Mouse (Mus musculus) cortical plate, adult 2 months (tissue): ENCODE measurements around the gene Prkcd. TPM values are rescaled to one million over a fixed set of nuclear protein-coding genes. Genes with fewer than 3 reads are reported as not detected.
A peak's percentile ranks its signal among the peaks of the same experiment; 100 is the strongest.

Experiments
- H3K27ac ChIP-seq: fragments of 200-500 bp; 2 replicates; pipeline ENCODE4 v1.5.1; 2012; ENCODE audit warnings: low read length, control low read depth, inconsistent platforms; ENCODE audit not compliant: insufficient read depth
- H3K4me1 ChIP-seq: fragments of 200-500 bp; 2 replicates; pipeline ENCODE4 v1.6.1; 2011; ENCODE audit warnings: low read length; ENCODE audit not compliant: control insufficient read depth, insufficient read depth
- H3K4me3 ChIP-seq: fragments of 200-500 bp; 2 replicates; pipeline ENCODE4 v1.5.1; 2011; ENCODE audit warnings: mild to moderate bottlenecking, low read length, control low read depth; ENCODE audit not compliant: insufficient read depth
- CTCF ChIP-seq: fragments of 200-500 bp; IDR thresholded peaks from 2 replicates; pipeline ENCODE4 v1.5.1; 2011; ENCODE audit warnings: mild to moderate bottlenecking, control low read depth, low read length; ENCODE audit not compliant: insufficient read depth; ENCODE audit errors: extremely low read depth
- POLR2A ChIP-seq: fragments of 200-500 bp; IDR thresholded peaks from 2 replicates; pipeline ENCODE4 v1.6.1; 2011; ENCODE audit warnings: mild to moderate bottlenecking, low read length, control low read depth; ENCODE audit not compliant: insufficient read depth; ENCODE audit errors: extremely low read depth
- polyA plus RNA-seq: library from polyadenylated mRNA; depleted of rRNA; stranded (reverse); fragments of >200 nt; gene quantifications from 2 replicates; pipeline ENCODE4 v1.2.3, GENCODE M21; 2012

Gene Prkcd
- polyA plus RNA-seq, 1 experiment, result 17.7 TPM

DNA sequence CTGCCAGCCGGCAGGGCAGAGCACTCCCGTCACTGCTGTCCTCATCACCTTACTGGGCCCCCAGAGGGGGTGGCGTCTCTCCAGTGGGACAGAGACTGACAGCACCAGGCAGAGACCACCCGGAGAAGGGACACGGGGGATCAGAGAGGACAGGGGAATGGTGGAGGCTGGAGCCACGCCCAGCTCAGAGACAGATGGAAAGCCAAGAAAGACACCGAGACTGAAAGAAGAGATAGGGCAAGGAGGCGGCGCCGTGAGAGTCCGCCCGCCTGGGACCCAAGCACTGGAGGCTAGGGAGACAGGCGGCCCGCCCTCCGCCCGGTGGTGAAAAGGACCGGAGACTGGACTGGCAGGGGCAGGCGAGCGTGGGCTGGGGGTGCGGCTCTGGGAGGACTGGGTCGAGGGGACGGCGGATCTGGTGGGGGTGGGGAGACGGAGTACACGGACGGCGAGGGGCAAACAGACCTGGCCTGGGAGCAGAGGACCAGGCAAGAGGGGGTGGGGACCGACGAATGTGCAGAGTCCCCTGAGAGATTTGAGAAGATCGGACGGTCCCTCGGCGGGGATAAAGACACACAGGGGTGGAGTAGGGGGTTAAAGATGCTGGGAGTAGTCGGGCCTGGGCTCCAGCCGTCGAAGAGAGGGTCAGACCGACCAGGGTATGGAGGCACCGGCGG, 741 bp downstream of the Prkcd start:
- no peak overlapping the region for H3K27ac ChIP-seq

DNA sequence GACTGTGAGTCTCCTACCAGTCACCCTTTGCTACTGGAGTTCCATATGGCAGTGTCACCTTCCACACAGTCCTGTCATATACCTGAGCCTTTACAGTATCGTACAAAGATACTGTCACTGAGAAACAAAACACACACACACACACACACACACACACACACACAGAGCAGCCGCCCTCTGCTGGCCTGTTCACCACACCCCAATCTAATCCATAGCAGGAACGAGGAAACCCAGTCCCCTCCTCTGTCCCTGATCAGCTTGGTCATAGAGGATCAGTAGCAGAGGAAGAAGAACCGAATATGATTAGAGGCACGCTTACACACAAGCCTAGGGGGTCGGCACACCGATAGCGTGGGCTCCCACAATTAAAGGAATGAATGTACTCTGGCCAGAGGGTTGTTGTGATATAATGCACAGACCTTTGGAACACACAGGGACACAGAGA, 1.7 kb downstream of the Prkcd start:
- Histone ChIP-seq H3K4me3 (no peak overlapping the region), H3K4me1 (no peaks in the 10 kb centered on the region), H3K27ac (no peak overlapping the region)
- TF ChIP-seq POLR2A, result no peak
- TF ChIP-seq CTCF, result no peak

More for the DNA sequence above, 741 bp downstream of the Prkcd start:
- Histone ChIP-seq H3K4me3 (peak overlapping the region; percentile 38), H3K4me1 (no peaks in the 10 kb centered on the region)
- no peak for TF ChIP-seq CTCF
- TF ChIP-seq POLR2A, result no peak

DNA sequence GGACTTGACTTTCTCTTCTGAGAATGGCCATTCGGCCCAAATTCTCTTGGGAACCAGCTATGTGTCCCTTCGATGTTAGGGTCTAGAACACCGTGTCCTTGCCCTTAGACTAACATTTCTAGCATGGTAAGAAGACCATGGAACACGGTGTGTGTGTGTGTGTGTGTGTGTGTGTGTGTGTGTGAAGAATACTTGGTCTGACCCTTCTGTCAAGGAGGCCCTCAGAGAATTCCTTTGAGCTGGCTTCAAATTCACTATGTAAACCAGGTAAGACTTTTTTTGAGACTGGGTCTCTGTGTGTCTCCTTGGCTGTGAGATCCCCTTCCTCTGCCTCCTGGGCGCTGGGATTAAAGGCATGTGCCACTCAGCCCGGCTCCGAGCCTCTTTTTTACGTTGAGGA, 3.5 kb downstream of the Prkcd start:
- TF ChIP-seq POLR2A (no peak), CTCF (no peak)
- Histone ChIP-seq H3K4me1 (no peaks in the 10 kb centered on the region), H3K27ac (no peak overlapping the region), H3K4me3 (no peak overlapping the region)

DNA sequence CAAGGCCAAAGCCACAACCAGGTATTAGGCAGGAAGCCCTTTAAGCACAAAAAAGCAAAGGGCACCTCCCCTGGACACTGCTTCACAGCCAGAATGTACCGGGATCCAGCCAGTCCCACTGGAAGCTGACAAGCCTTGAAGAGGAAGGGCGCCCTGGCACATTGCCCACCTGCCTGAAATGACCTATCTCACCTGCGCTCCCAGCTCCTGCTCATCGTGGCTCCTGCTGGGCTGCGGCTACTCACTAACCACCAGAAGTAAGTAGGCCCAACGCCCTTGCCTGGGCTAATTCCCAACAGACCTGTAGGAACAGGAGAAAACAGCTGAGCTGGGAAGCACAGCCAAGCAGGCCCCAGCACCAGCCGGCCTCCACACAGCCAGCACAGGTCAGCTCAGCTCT, 3.9 kb downstream of the Prkcd start:
- no peaks in the 10 kb centered on the region for H3K4me1 ChIP-seq
- H3K4me3 ChIP-seq, result no peak overlapping the region
- H3K27ac ChIP-seq, result no peak overlapping the region
- TF ChIP-seq CTCF (no peak), POLR2A (no peak)

DNA sequence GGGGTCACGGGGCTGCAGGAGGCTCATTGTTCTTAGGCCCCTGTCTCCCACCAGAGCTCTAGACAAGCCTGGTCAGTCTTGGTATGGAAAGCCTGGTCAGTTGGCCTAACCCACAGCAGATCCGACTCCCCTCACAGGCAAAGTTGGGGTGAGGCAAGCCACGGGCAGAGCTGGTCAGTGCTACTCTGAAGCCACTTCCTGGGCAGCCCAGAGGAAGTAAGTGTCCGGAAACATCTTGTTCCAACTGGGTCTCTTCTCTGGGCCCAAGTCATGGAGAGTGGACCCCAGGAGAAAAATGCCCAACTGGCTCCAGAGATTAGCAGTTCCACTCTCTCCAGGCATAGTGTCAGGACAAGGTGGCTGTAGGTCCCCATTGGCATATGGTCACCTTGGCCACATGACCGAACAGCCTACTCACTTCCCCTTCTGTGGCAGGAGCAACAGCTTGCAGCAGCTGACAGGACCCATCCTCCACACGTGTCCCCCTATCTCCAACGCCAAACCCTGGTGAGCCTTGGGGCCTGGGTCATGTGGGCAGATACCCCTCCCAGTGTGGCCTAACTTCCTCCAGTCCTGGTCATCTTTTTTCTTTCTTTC, 5.9 kb downstream of the Prkcd start:
- H3K4me1 ChIP-seq, result no peaks in the 10 kb centered on the region
- H3K27ac ChIP-seq, result 0 out of 2 replicates have a peak overlapping the region, but pooled peaks have one; percentile 22
- H3K4me3 ChIP-seq, result no peak overlapping the region
- no peak for TF ChIP-seq CTCF
- TF ChIP-seq POLR2A, result no peak

DNA sequence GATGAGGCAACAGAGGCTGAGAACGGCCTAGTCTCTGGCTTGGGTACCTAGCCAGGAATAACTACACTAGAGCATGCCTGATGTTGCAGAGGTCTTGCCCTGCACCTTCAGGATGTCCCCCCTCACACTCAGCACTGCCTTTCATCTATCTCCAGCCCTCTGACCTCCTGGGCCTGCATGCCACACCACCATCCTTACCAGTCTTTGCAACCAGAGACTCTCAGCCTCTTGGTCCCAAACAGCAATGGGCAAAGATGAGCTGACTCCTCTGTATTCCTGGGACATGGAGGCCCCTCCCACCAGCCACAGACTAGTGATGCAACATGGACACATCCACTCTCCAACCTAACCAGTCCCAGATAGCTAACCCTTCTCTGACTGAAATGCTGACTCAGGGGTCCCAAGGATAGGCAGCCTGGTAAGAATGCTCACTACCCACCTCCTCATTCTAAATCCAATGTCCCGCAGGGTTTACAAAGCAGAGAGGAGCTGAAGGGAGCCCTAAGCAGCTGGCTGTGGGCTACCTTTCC, 7.2 kb downstream of the Prkcd start:
- Histone ChIP-seq H3K27ac (no peak overlapping the region), H3K4me3 (no peak overlapping the region), H3K4me1 (no peaks in the 10 kb centered on the region)
- no peak for TF ChIP-seq CTCF
- TF ChIP-seq POLR2A, result no peak

DNA sequence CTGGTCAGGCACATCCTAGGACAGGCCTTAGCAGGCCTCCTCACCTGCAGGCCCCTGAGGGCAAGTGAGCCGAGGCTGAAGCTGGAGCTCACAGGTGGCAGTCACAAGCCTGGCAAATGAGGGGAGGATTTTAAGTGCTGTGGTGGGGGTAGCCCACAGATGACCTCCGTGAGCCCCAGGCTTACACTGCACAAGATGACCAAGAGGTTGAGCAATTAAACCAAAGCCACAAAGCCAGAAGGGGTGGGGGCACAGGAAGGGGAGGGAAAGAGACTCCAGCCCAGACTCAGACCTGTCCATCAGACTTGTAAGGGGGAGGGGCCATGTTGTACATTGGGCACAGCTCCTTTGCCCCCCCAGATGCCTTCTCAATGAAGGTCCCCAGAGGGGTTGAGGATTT, 9.3 kb downstream of the Prkcd start:
- no peak for TF ChIP-seq POLR2A
- no peak for TF ChIP-seq CTCF
- no peak overlapping the region for H3K4me3 ChIP-seq

DNA sequence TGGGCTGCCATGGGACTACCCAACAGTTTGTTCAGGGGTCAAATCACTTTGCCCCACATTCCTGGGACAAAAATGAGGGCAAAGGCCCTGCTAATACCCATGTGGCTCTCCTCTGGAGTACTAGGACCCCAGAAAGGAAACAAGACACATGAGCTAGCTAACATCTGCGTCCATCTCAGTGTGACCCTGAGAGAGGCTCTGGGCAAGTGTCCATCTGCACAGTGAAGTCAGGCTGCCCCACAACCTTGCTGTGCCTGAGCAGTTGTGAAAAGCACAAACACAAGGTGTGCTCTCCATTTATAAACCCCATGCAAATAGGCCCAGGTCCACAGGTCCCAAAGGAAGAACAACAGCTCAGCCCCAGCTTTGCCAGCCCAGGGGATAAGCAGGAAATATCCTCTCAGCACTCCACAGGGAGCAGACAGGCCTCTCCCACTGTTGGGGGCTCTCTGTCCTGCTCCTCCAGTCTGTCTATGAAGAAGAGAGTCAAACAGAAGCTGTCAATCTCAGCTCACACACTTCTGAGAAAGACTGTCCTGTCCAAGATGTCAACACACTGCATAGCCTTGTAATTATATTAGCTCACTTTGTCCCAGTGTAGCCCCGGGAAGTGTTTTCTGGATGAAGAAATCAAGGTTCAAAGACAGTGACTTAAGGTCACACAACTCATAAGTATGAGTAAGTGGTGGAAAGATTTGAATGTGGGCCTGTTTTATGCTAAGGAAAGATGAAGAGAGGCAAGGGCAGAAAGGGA, 12.9 kb downstream of the Prkcd start:
- Histone ChIP-seq H3K27ac (no peak overlapping the region), H3K4me3 (no peak overlapping the region), H3K4me1 (no peaks in the 10 kb centered on the region)
- TF ChIP-seq CTCF (no peak), POLR2A (no peak)

More for the DNA sequence above, 9.3 kb downstream of the Prkcd start:
- no peaks in the 10 kb centered on the region for H3K4me1 ChIP-seq
- H3K27ac ChIP-seq, result no peak overlapping the region

DNA sequence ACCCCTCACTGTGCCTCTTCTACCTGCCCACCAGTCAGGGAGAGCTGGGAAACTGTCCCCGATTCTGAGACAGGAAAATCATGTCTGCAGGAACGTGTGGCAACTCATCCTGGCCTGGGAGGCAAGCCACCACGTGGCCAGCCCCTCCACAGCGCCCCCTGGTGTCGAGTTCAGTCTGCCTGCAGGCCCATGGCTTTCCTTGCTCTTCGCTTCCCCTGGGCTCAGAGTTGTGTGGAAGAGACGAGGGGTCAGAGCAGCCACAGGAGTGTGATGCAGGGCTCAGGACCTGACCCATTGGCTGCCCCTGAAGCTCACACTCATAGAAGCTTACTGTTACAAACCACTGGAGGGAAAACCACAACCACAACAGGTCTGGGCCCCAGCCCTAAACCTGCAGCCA, 13.5 kb downstream of the Prkcd start:
- Histone ChIP-seq H3K4me3 (no peak overlapping the region), H3K4me1 (no peaks in the 10 kb centered on the region), H3K27ac (no peak overlapping the region)
- TF ChIP-seq POLR2A (no peak), CTCF (peak; percentile 75)
